Mouse (Mus musculus) B cell, adult 2 months (primary cell): Measurements from ENCODE around the gene Tmem200a.
"Not testable (repeated sequence)": the region's sequence is repeated elsewhere in the genome, so short reads cannot be mapped to it uniquely, and the experiment has no call there.

Experiments used
- DNase-seq, 2 experiments: peaks; one replicate each; pipeline ENCODE4 v3.0.0; 2022

Gene Tmem200a

DNA sequence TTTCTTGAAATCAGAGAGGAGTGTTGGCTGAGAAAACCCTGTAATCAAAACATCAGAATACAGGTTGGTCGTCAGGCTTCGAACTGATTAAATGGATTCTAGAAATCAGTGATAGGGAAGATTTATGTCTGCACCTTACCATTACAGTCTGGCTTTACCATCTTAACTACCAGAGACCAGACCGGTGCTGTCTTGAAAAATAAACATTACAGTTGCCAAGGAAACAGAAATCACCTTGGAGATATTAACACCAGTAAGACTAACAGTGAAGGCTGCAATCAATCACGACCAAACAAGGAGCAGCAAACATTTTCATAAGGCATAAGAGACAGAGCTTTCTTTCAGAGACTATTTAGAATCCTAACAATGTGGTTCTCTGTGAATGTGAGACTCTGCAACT is 116.0 kb downstream of the Tmem200a start:
- no peak for DNase-seq

GRCm38 (mm10) chr10:25961066-25961465 is 117.8 kb downstream of the Tmem200a start:
- DNase-seq: no peak

DNA sequence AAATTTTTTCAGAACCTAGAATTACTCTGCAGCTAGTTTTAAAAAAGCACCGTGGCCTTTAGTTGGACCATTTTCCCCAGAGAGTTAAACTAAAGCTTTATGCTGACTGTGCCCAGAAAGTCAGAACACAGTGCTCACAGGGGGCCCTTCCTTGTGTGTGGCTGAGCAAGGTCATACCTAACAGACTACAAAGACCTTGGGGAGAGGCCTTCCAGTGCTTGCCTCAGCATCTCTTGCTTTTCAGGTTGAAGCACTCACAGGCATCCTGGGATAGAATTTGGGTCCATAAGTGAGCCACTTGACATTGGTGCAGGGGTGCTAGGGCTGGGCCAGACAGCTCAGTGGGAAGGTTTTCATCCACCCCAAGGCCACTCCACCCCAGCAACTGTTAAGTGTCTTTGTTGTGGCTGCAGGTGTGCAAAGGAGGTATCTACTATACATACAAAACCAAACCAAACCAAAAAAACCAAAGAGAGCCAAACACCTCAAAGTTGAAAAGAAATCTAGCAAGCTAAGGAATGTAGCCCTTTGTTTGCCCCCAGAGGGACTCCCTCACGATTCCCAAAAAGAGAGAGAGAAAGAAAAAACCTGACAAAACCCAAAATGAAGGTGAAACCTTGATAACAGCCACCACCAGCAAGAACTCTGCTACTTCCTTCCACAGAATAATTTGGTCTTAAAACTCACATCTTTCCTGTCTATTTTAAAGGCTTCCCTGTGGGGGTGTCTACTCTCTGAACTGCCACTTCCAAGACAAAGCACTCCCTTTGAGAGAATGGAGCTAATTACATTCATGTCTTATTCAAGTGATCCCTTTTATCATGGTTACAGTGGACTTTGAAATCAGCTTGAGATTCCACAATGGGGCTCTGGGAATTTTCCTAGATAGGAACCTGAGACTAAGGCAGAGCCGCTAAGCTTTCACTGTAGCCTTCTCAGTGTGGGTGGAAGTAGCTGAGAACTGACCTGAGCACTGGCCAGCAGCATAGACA is 119.8 kb downstream of the Tmem200a start:
- no peak for DNase-seq

GRCm38 (mm10) chr10:25954641-25955228 is 124.1 kb downstream of the Tmem200a start:
- DNase-seq: no peak

GRCm38 (mm10) chr10:25952838-25953237 is 126.0 kb downstream of the Tmem200a start:
- no peak for DNase-seq

- no peak for DNase-seq
These were observed 126.7 kb downstream of the Tmem200a start for GRCm38 (mm10) chr10:25952150-25952549.

DNA sequence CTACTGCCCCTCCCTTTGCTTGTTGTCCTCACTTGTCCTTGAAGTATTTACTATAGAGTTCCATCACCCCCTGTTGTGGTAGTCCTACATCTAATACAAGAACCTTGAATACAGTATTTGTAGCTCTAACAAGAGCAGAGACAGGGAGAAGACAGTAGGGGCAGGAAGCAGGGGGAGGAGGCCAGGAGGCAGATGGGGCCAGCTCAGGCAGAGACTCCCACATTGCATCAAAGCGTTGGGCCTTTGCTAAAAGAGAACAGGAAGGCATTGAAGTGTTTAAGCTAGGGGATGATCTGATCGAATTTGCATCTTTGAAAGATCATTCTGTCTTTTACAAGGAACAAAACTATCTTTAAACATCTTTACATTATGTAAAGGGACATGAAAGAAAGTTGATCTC is 133.0 kb downstream of the Tmem200a start:
- DNase-seq: no peak

- DNase-seq: no peak
These were observed 134.2 kb downstream of the Tmem200a start for GRCm38 (mm10) chr10:25944641-25945040.

DNA sequence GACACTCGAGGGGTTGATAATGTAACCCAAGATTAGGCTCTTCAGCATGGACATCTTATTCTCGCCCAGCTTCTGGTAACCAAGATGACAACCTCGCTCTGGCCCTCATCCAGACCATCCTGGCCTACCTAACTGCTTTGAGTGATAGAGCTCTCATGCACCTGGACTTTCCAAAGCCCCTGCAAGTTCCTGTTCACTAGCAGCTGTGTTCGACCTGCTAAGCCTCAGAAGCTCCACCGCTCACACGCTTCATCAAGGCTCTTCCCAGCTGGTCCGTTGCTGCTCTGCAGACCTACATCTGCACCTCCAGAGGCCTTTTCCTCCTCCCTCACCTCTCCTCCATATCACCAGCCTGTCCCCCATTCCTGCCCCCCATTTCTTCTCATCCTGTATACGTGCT is 147.1 kb downstream of the Tmem200a start:
- no peak for DNase-seq

DNA sequence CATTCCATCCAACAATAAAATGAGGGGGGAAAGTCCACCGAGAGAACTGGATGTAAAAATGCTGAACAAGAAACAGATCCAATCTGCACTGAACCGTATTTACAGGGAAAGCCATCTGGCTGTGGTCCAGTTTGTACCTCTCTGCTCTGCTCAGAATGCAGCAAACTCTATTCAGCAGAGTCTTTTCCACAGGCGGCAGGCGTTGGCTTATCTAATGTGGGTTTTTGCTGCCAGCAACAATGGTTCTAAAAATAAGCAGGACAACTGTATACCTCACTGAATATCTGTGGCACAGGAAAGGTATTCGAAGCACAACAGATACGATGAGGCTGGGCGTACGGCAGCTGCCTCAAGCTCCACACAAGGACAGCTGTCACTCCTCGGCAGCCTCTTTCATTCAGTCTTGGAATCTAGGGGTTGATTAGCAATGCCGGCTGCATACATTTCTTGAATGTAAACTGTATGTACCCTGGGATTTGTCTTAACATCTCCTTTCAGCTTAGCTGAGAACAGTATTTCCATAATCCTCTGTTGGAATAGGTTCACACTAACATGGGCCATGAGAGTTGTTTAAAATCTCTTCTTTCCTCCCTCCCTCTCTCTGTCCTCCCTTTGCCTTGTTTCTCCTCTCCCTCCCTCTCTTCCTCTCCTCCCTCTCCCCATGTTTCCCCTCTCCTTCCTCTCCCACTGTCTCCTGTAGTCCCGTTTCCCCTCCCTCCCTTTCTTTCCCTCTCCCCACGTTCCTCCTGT is 149.3 kb downstream of the Tmem200a start:
- DNase-seq: no peak

GRCm38 (mm10) chr10:25928861-25929368 is 149.9 kb downstream of the Tmem200a start:
- no peak for DNase-seq

DNA sequence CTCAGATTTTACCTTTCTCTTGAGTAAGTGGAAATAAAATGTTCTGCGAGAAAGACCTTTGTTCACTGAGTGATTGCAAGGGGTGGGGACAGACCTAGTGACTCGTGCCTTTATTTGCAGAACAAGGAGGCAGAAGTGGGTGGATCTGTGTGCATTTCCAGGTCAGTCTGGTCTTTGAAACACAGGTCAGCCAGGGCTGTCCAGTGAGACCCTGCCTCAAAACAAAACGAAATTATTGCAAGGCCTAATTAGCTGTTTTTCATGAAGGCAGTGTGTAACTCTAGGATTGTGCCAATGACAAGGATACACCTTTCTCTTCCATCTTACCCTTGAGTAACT is 150.4 kb downstream of the Tmem200a start:
- no peak for DNase-seq

- DNase-seq: no peak
These were observed 151.1 kb downstream of the Tmem200a start for GRCm38 (mm10) chr10:25927553-25928447.

DNA sequence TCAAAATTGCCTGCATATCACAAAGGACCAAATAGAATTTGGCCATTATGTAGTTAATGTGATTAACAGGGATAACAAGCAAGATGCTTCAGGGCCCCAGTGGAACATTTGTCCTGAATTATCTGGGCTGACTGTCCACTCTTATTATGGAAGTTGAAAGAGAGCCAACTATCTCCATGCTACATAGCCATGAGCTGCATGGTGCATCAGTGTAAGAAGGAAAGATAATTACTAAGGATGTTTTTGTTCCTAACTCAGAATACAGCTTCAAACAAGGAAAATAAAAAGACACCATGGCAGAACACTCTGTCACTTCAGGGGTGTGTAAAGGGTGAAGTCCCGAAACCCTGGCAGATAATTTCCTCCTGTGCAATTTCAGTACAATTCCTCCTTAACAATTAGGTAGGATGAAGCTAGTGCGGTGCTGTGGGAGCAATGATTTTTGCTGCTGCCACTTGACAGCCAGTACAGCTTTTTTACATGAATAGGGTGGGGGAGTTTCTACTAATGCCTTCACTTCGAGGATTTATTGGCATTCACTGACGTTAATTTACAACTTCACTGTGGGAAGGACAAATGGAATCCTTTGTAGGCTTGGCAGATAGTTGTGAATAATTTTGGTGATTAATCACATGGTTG is 158.1 kb downstream of the Tmem200a start:
- no peak for DNase-seq

- DNase-seq: no peak
These were observed 160.7 kb downstream of the Tmem200a start for GRCm38 (mm10) chr10:25918103-25918502.

- DNase-seq: no peak
These were observed 168.6 kb downstream of the Tmem200a start for GRCm38 (mm10) chr10:25910270-25910669.

DNA sequence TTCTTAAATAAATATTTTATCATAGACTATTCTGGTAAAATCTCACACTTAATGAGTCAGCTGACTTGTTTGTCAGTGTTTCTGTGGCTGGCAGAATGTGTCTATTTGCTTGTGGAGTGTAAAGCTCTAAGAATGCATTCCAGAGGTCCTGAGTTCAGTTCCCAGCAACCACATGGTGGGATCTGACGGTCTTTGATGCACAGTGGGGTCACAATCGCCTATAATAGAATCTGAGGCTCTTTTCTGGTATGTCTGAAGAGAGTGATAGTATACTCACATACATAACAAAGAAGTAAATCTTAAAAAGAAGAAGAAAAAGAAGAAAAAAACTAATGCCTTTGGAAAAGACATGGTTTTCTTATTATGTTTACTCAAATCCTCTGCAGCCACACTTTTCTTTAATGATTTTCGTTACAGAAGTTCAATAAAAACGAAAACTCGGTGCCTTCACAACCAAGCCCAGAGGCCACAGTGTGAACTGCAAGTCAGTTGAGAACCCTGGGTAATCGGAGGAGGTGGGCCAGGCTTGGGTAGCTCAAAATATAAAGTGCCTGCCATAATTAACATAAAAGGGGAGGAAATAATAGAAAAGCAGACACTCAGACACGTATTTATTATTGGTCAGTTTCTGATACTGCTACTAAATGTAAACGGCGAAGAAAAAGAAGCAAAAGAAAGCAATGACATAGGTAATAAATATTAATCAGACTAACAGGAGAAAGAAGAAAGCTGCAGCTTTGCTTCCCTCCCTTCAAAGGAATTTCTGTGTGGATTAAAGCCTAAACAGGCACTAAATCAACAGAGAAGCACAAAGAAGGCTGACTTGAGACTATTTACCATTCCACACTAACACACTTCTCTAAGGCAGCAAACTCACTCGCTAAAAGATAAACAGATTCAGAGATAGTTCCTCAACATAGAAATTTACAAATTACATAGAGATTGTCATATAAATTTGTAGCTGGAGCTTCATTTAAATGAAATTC is 170.5 kb downstream of the Tmem200a start:
- DNase-seq: no peak

DNA sequence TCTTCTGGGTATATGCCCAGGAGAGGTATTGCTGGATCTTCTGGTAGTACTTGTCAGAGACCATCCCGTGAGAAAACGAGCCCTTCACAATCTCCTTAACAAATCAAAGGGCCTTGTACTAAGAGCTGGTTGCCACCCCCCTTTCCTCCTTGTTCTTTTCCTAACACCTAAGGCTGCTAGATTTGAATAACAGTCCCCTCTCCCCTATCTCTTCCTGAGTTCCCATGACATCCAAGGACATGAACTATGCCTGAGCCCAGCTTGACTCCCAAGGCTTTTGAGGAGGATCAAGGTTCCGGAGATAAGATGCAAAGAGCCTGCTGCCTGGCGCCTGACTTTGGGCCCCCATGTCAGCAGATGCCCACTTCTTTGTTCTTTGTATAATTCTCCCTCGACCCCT is 184.7 kb downstream of the Tmem200a start:
- DNase-seq: not testable (repeated sequence)

DNA sequence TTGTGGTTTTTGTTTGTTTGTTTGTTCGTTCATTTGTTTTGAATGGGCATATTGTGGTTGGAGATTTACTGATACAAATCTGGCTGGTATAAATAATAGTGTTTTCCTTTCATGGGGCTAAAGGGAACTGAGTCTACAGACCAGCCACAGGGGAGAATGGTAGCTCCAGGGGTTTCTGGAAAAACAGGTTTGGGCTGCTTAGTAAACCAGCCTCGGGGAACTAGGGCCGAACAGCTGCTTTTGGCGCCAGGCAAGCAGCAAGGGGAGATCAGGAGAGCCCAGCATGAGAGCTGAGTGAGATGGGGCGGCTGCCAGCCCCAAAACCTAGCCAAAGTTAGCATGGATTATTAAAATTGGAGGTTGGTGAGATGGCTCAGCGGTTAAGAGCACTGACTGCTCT is 191.6 kb downstream of the Tmem200a start:
- DNase-seq: no peak

DNA sequence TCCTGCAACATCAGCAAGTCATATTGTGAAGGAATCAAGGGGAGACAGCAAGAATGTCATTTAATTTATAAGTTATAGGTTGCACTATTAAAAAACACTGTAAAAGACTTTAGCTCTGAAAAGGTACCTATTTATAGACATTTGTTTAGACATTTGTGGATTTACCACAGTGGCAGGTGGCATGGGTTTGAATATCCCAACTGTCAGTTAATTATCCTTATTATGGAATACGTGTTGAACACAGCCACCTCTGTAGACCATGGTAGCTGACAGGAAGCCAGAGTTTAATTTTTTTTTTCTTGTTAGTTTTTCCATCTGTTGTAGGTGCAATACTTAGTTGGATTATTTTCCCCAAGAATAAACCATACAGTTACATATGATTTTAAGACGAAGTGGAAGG is 194.3 kb downstream of the Tmem200a start:
- no peak for DNase-seq

DNA sequence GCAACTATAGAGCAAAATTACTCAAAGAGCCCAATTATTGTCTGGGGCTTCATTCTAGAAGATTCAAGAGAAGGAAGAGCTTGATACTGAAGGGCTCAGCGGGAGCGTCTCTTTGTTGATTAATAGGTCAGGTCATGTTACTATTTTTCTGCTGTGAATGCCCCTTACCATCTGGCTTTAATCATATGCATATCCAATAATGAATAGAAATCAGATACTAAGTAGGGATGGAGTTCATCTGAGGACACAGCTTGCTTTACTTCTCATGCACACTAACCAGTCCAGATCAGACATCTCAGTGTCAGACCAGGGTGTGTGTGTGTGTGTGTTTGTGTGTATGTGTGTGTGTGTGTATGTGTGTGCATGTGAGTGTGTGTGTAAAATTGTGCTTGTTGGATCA is 201.1 kb downstream of the Tmem200a start:
- DNase-seq: no peak
